Mouse (Mus musculus) hindbrain, postnatal 0 days (tissue): ENCODE data around the gene Sp140. TPM values are rescaled to one million over a fixed set of nuclear protein-coding genes. Genes with fewer than 3 reads are reported as not detected.
"Not testable (repeated sequence)": the region's sequence is repeated elsewhere in the genome, so short reads cannot be mapped to it uniquely, and the experiment has no call there.

Experiments used
- ATAC-seq: fragments of 200-750 bp; cut with Nextera tagmentation; 2 replicates; pipeline ENCODE4 v1.8.0; 2017; ENCODE audit warnings: mild to moderate bottlenecking, moderate TSS enrichment, moderate library complexity
- DNase-seq: peaks from one replicate; pipeline ENCODE4 v3.0.0-alpha.2; 2015; ENCODE audit warnings: low spot score
- H3K27ac ChIP-seq: fragments of 300-500 bp; sonication (generic); 2 replicates; pipeline ENCODE4 v1.5.1; 2014; ENCODE audit warnings: mild to moderate bottlenecking
- H3K27me3 ChIP-seq: fragments of 300-500 bp; sonication (generic); 2 replicates; pipeline ENCODE4 v1.6.1; 2014; ENCODE audit warnings: low read length, mixed read lengths; ENCODE audit not compliant: insufficient read depth
- H3K36me3 ChIP-seq: fragments of 300-500 bp; sonication (generic); 2 replicates; pipeline ENCODE4 v1.6.1; 2014; ENCODE audit warnings: low read length, mixed read lengths; ENCODE audit not compliant: insufficient read depth
- H3K4me1 ChIP-seq: fragments of 300-500 bp; sonication (generic); 2 replicates; pipeline ENCODE4 v1.6.1; 2014; ENCODE audit warnings: antibody characterized with exemption, low read length, mixed read lengths; ENCODE audit not compliant: insufficient read depth
- H3K4me2 ChIP-seq: fragments of 300-500 bp; sonication (generic); 2 replicates; pipeline ENCODE4 v1.6.1; 2014; ENCODE audit warnings: low read depth, mild to moderate bottlenecking, low read length, moderate library complexity, mixed read lengths
- H3K4me3 ChIP-seq: fragments of 300-500 bp; sonication (generic); 2 replicates; pipeline ENCODE4 v1.5.1; 2014; ENCODE audit warnings: low read length
- H3K9ac ChIP-seq: fragments of 300-500 bp; sonication (generic); replicated peaks from 2 replicates; pipeline ENCODE4 v1.6.1; 2014; ENCODE audit warnings: mild to moderate bottlenecking, low read length, moderate library complexity, mixed read lengths
- H3K9me3 ChIP-seq: fragments of 300-500 bp; sonication (generic); 2 replicates; pipeline ENCODE4 v1.6.1; 2016; ENCODE audit warnings: low read length, mixed read lengths
- WGBS: fragments of 180-500 bp; shearing (Covaris S2); extraction: QIAGEN DNeasy Blood & Tissue Kit; methylation state at CpG from one replicate; pipeline ENCODE4 v1.1.7; 2014; 5-methylcytosine and 5-hydroxymethylcytosine counted together
- polyA plus RNA-seq: library from polyadenylated mRNA; unstranded; fragments of >200 nt; fragmentation: Nextera tagmentation; extraction: Ambion mirVana; gene quantifications from 2 replicates; pipeline ENCODE4 v1.2.1, GENCODE M21; 2015
- total RNA-seq: library from RNA; depleted of rRNA; stranded (reverse); fragments of >200 nt; gene quantifications from 2 replicates; pipeline ENCODE4 v1.2.3, GENCODE M21; 2014; rRNA removed

Sp140 gene
- total RNA-seq (4.6 TPM in 1 of 2 replicates, not detected in the other), polyA plus RNA-seq (0.74 and 0.91 TPM in 2 replicates)

DNA sequence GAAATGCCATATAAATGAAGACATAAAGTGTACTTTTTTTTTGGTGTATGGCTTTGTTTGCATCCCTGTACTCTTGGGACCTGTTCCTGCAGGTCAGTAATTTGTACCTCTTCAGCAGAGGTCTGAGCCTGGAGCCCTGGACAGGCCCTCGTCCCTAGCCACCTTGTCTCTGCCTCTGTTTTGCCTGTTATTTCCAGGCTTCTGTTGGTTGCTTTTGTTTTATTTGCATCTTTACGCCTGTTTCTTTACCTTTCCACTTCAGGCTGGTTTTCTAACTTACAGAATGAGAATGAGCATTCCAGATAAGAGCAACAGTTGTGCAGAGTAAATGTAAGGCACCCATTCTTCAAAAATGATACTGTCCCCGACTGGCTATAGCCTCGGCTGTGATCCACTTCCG, at the start of gene Sp140:
Sp140 (plus strand) TSS at position 301 of the 400 bp plus-strand sequence.
- ATAC-seq, DNase-seq, H3K27ac ChIP-seq, H3K27me3 ChIP-seq, H3K4me2 ChIP-seq, H3K9me3 ChIP-seq, H3K4me1 ChIP-seq, H3K36me3 ChIP-seq, H3K9ac ChIP-seq, H3K4me3 ChIP-seq: not testable (repeated sequence)
- WGBS: no CpG with 5 or more reads among the region's 5 CpGs

DNA sequence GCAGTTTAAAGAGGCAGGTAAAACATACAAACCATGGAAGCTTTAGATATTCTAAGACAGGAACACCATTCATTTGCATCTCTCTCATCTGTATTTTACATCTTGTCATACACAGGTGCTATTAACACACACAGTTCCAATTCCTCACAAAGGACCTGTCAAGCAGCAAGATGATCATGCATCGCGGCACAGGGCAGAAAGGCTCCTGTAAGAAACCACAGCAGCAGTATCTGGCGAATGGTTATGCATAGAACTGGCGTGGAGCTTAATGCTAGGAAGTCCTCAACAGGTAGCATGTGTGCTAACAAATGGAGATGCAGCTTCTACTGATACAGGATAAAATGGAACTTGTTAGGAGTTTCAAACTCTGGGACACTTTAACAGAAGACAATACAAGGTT, 44.9 kb upstream of the Sp140 start:
- H3K27me3 ChIP-seq, ATAC-seq, DNase-seq, H3K9ac ChIP-seq, H3K4me3 ChIP-seq, H3K27ac ChIP-seq, H3K9me3 ChIP-seq, H3K36me3 ChIP-seq, H3K4me2 ChIP-seq, H3K4me1 ChIP-seq: not testable (repeated sequence)
- WGBS: 85% methylated on average over 4 of the region's 4 CpGs

DNA sequence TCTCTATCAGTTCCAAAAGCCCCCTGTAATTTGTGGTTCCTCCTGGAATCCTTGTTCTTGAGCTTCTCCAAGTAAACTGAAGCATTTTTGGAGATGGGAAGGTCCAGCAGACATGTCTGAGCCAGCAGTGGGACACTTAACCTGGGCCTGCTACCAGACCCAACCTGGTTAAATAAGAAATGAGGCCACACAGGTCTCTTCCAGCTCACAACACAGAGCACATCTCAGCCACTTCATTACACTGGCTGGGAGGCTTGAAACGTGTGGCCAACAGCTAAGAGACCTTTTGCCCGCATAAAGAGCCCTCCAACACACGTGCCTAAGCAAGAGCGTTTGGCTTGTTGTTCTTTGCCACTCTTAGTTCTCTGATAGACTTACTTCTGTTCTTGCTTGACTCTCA, 26.6 kb upstream of the Sp140 start:
- DNase-seq, ATAC-seq, H3K36me3 ChIP-seq, H3K9me3 ChIP-seq, H3K4me2 ChIP-seq, H3K4me1 ChIP-seq, H3K9ac ChIP-seq, H3K4me3 ChIP-seq, H3K27ac ChIP-seq, H3K27me3 ChIP-seq: not testable (repeated sequence)
- 66% methylated on average over 4 of the region's 4 CpGs for WGBS

DNA sequence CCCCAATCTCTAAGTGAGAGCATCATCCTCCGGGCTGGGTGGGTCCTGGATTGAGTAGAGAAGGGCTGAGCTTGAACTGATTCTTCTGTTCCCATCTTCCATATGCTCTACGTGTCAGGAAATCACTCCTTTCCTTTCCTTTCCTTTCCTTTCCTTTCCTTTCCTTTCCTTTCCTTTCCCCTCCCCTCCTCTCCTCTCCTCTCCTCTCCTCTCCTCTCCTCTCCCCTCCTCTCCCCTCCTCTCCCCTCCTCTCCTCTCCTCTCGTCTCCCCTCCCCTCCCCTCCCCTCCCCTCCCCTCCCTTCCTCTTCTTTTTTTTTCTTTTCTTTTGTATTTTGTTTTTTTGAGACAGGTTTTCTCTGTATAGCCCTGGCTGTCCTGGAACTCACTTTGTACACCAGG, 24.8 kb upstream of the Sp140 start, which contains the start of gene G530012D18Rik:
G530012D18Rik (plus strand) TSS at position 301 of the 400 bp plus-strand sequence.
- not testable (repeated sequence) for H3K9ac ChIP-seq, H3K4me3 ChIP-seq, ATAC-seq, H3K27me3 ChIP-seq, H3K36me3 ChIP-seq, H3K9me3 ChIP-seq, H3K4me2 ChIP-seq, DNase-seq, H3K4me1 ChIP-seq, H3K27ac ChIP-seq
- 67% methylated on average over 2 of the region's 3 CpGs for WGBS

DNA sequence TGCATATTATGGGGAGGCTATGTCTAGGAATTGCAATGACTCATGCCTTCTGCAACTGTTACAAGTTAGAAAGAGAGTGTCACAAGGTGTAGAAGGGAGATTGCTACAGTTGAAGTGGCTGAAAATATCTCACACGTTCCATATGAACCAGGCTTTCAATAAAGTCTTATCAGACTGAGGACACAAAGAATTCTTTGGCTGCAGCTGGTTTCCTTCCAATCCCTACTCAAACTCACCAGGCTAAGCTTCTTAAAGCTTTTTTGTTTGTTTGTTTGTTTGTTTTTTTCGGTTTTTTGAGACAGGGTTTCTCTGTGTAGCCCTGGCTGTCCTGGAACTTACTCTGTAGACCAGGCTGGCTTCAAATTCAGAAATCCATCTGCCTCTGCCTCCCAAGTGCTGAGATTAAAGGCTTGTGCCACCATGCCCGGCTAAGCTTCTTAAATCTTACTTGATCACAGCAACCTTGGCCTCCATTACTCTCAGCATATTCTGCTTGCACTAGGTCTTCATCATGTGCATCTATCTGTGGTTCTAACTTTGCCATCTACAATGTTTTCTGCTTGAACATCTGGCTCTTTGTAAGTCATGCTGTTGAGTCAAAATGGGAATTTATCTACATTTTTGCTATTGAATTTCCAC, 21.7 kb upstream of the Sp140 start:
- H3K4me2 ChIP-seq, DNase-seq, H3K36me3 ChIP-seq, ATAC-seq, H3K4me3 ChIP-seq, H3K9ac ChIP-seq, H3K4me1 ChIP-seq, H3K27ac ChIP-seq, H3K27me3 ChIP-seq, H3K9me3 ChIP-seq: not testable (repeated sequence)
- 55% methylated on average over 2 of the region's 3 CpGs for WGBS

DNA sequence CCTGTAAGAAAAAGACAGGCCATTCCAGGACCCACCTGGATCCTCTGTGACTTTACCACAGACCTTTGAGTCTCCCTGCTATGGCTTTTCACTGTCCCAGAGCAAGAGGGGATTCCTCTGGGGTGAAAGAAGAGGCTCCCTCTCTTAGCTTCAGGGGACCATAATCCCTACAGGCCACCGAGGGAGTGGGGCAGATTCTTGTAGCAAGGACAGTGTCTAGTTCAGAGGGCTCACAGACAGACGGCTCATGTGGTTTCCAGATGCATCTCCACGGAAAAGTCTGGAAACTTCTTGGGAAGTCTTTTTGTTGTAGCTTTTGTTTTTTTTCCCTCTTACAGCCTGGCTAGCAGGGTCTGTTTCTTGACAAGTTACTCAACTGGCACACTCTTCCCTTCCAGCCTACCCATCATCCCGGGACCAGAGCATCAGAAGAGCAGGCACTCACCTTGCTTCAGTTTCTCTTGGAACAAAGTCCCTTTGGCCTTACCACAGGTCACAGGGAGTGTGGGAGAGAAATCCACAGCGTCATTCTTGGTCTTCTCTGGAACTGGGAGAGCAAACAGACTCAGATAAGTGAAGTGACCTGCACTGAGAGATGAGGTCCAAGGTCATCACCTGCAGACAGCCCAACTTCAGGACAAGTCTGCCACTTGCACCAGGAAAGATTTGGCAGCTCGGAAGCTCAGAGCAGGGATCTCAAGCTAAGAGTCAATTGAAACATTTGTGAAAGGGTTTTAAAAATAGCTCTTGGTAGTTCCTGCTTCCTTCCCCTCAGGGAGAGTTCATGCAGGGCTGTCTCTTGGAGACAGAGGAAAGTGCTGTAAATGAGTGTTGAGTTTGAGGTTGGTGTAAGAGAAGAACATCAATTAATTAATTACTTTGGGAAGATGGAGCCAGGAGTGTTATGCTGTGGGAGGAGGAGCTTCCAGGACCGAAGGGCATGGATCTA, 20.7 kb upstream of the Sp140 start:
- H3K9ac ChIP-seq, H3K4me2 ChIP-seq, H3K9me3 ChIP-seq, H3K4me3 ChIP-seq, ATAC-seq, H3K27me3 ChIP-seq, H3K27ac ChIP-seq, H3K4me1 ChIP-seq, H3K36me3 ChIP-seq, DNase-seq: not testable (repeated sequence)
- 67% methylated on average over 6 of the region's 7 CpGs for WGBS

DNA sequence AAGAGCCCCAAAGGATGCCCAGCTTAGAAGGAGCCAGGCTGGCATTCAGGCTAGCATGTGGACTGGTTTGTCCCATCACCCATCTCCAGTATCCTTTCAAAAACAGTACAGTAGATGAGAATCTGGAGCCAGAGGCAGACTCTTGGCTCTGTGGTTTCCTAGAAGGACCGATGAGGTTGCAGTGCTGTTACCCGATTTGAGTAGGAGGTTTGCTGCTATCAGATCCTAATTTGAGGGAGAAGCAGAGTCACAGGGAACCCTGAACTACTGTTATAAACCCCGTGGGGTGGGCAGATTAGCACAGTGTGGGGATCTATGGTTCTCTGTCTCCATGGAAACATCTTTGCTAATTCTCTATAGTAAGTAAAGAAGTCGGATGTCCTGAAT, 20.0 kb upstream of the Sp140 start:
- H3K4me3 ChIP-seq, H3K4me2 ChIP-seq, H3K27me3 ChIP-seq, H3K4me1 ChIP-seq, H3K9ac ChIP-seq, H3K27ac ChIP-seq, H3K36me3 ChIP-seq, DNase-seq, H3K9me3 ChIP-seq: not testable (repeated sequence)
- peak; percentile 62 for ATAC-seq
- 79% methylated on average over 2 of the region's 4 CpGs for WGBS

DNA sequence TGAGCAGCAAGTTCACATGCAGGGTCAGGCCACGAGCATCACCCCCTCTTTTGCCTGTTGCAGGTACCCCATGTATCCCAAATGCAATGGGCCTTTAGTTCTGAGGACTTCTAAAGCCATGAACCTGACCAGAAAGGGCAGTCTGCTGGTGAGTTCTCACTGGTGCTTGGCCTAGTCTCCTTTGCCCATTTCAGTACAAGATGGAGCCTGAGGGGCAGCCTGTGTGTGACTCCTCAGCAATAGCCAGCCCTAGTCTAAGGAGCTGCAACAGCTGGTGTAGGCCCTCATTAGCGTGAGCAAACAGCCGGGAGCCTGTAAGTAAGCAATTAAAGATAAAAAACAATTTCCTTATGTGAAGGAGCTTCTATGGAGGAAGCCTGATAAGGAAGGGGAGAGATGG, 19.6 kb upstream of the Sp140 start:
- not testable (repeated sequence) for DNase-seq, H3K36me3 ChIP-seq, H3K9ac ChIP-seq, H3K27me3 ChIP-seq, H3K4me3 ChIP-seq, H3K27ac ChIP-seq, H3K4me1 ChIP-seq, H3K9me3 ChIP-seq, H3K4me2 ChIP-seq
- peak; percentile 29; the same call in 1 of the 2 replicates for ATAC-seq
- 80% methylated on average over 3 of the region's 3 CpGs for WGBS
